In the genomic region with DNA sequence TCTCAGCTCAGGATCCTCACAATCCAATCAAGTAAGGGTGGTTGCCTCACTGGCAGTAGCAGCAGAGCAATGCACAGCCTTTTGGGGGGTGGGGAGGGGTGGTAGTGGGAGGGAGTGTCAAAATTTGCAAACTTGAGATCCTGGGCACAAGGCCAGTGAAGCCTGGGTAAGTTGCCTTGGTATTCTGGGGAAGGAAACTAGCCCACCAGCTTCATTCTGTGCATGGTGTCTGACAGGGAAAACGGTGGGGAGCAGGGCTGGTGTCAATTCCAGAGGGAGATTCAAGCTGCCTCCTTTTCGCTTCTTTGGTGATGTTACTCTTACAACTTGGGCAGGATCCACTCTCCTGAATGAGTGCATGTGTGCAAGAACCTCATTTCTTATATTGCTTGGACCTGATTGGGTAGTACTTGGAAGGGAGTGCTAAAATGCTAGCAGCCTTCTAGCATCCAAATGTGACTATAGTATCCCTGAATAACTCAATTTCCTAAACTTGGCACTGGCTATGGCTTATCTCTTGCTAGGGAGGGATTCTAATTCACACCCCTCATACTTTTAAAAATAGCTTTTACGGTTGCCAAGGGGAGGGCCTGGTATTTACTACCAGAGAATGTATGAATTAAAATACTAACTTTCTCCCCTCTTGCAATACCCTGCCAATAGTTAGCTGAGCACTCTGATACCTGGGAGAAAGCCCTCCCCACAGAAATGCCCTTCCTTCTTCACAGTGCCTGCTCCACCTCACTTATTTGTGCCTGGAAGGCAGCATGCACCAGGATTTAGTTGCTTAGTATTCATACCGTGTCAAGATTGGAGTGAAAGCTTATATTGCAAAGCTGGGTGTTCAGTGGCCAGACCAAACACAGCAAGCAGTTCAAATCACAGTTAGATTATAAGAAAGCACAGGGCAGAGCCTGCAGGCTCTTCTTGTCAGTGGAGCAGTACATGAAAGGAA, we compare ENCODE assay signal across 8 mouse cellular contexts. TPM values are rescaled to one million over a fixed set of nuclear protein-coding genes. Genes with fewer than 3 reads are reported as not detected.
A peak's percentile ranks its signal among the peaks of the same experiment; 100 is the strongest.
DNase-seq lines count a peak whose midpoint lies in the region; ATAC-seq and TF ChIP-seq lines count a peak whose summit lies in the region.

No protein-coding gene starts in this region.

- TF ChIP-seq EP300 in lung, postnatal 0 days (IDR thresholded peaks at IDR 0.05), result no peak

- no peaks in the 10 kb centered on the region for H3K27me3 ChIP-seq in lung, postnatal 0 days (replicated peaks; ENCODE audit: insufficient read depth, low read length)
- H3K27me3 ChIP-seq in heart, embryonic 14.5 days (ENCODE audit: control insufficient read depth, insufficient read depth, low read length), result no peaks in the 10 kb centered on the region
- no peaks in the 10 kb centered on the region for H3K27me3 ChIP-seq in thymus, adult 2 months (ENCODE audit: control insufficient read depth, insufficient read depth, low read length)

- H3K4me1 ChIP-seq in lung, postnatal 0 days (ENCODE audit: insufficient read depth, low read depth, low read length), result peaks cover 24% of the 10 kb centered on the region
- H3K4me1 ChIP-seq in heart, embryonic 14.5 days (ENCODE audit: control insufficient read depth in 2 of 2, insufficient read depth in 2 of 2, low read length in 2 of 2), result peaks cover 24 to 56% of the 10 kb centered on the region in 2 experiments
- H3K4me1 ChIP-seq in thymus, adult 2 months (replicated peaks; ENCODE audit: control insufficient read depth, insufficient read depth, low read length), result peaks cover 7% of the 10 kb centered on the region; the same call in 1 of the 2 replicates

- H3K9ac ChIP-seq in lung, postnatal 0 days (replicated peaks; ENCODE audit: low read depth), result no peak overlapping the region
- peak overlapping the region; percentile 54; the same call in 1 of the 2 replicates for H3K9ac ChIP-seq in heart, embryonic 14.5 days (ENCODE audit: low read length)

- TF ChIP-seq CTCF in lung, postnatal 0 days (IDR thresholded peaks at IDR 0.05), result no peak
- no peak for TF ChIP-seq CTCF in thymus, adult 2 months (IDR thresholded peaks at IDR 0.05; ENCODE audit: borderline replicate concordance, control insufficient read depth, extremely low read depth, insufficient read depth, low read length, poor library complexity)

- peak; percentile 36 for DNase-seq in lung, postnatal 0 days (ENCODE audit: low spot score)
- DNase-seq in lung, adult 18-20 months, result no peak
- peak; percentile 42 to 91 for DNase-seq in left cerebral cortex, postnatal 25 days (ENCODE audit: low spot score in 2 of 2)
- DNase-seq in right cerebral cortex, postnatal 25 days, result peak; percentile 39
- no peak for DNase-seq in thymus, adult 2 months
- no peak for DNase-seq in gastrocnemius, adult 8-10 months (ENCODE audit: low spot score in 2 of 2)
- DNase-seq in cerebellum, adult 9-10 months, result no peak

- no peaks in the 10 kb centered on the region for H3K9me3 ChIP-seq in lung, postnatal 0 days (ENCODE audit: low read length)
- H3K9me3 ChIP-seq in heart, embryonic 14.5 days (ENCODE audit: control insufficient read depth, low read length), result no peaks in the 10 kb centered on the region

- intact Hi-C loops in left cerebral cortex, postnatal 25 days (cut with DNase I), result no loop called here

- H3K27ac ChIP-seq in lung, postnatal 0 days (ENCODE audit: low read length), result no peak overlapping the region
- peak overlapping the region; percentile 81 to 87 for H3K27ac ChIP-seq in heart, embryonic 14.5 days (replicated peaks in 1 of 2; ENCODE audit: control insufficient read depth in 1 of 2, insufficient read depth in 1 of 2, low read depth in 2 of 2, low read length in 2 of 2)
- H3K27ac ChIP-seq in thymus, adult 2 months (ENCODE audit: control insufficient read depth, insufficient read depth, low read length), result no peak overlapping the region

- 25% methylated on average over 4 of the region's 4 CpGs for WGBS in lung, postnatal 0 days
- WGBS in heart, embryonic 14.5 days, result 16% methylated on average over 4 of the region's 4 CpGs
- 89% methylated on average over 4 of the region's 4 CpGs for WGBS in thymus, adult 2 months

- peak; percentile 9; the same call in 1 of the 2 replicates for ATAC-seq in lung, postnatal 0 days
- peak; percentile 44 for ATAC-seq in heart, embryonic 14.5 days (ENCODE audit: insufficient number of reproducible peaks, insufficient read depth, low FRiP score, low read depth)

- H3K4me3 ChIP-seq in lung, postnatal 0 days (ENCODE audit: low read depth, low read length), result no peak overlapping the region
- H3K4me3 ChIP-seq in heart, embryonic 14.5 days (ENCODE audit: control insufficient read depth in 1 of 2, insufficient read depth in 1 of 2, low read depth in 1 of 2, low read length in 2 of 2), result no peak overlapping the region
- no peak overlapping the region for H3K4me3 ChIP-seq in thymus, adult 2 months (ENCODE audit: control insufficient read depth, insufficient read depth, low read length)

- TF ChIP-seq POLR2A in thymus, adult 2 months (IDR thresholded peaks at IDR 0.05; ENCODE audit: control insufficient read depth, extremely low read depth, insufficient read depth, low read length, poor library complexity), result no peak

- no peak overlapping the region for H3K4me2 ChIP-seq in lung, postnatal 0 days (replicated peaks; ENCODE audit: low read depth, low read length)
- H3K4me2 ChIP-seq in heart, embryonic 14.5 days (ENCODE audit: low read length), result peak overlapping the region; percentile 44

- no peaks in the 10 kb centered on the region for H3K36me3 ChIP-seq in lung, postnatal 0 days (ENCODE audit: insufficient read depth, low read length)
- H3K36me3 ChIP-seq in heart, embryonic 14.5 days (ENCODE audit: control insufficient read depth, insufficient read depth, low read length), result peaks cover 32% of the 10 kb centered on the region
- no peaks in the 10 kb centered on the region for H3K36me3 ChIP-seq in thymus, adult 2 months (ENCODE audit: control insufficient read depth, insufficient read depth, low read length)

RNA-seq across cellular contexts. Expression of a gene that starts 57.6 kb away (rescaled TPM):
- 158 and 187 TPM in 2 replicates for polyA plus RNA-seq in lung, postnatal 0 days (2015; fragmentation: Nextera tagmentation; extraction: Ambion mirVana)
- 126 and 127 TPM in 2 replicates for polyA plus RNA-seq in heart, embryonic 14.5 days (2014; fragmentation: Nextera tagmentation; extraction: Ambion mirVana)
- total RNA-seq in left cerebral cortex, postnatal 25 days (2021), result 10 to 100 TPM; 24.6 to 29.6 TPM
- 18.4 and 18.9 TPM in 2 replicates for polyA plus RNA-seq in thymus, adult 2 months (2012; rRNA removed)
- total RNA-seq in gastrocnemius, adult 8-10 months (2022), result 10 to 100 TPM; 15.6 to 29.7 (median 19.0) TPM

Comparison
In these comparisons a context has a peak if more than half of its experiments do, and no peak if none do; other contexts are left out.
1. DNase-seq: peak in lung, postnatal 0 days (single experiment), left cerebral cortex, postnatal 25 days (2 of 2) and right cerebral cortex, postnatal 25 days (single experiment); none in lung, adult 18-20 months (0 of 2), thymus, adult 2 months (single experiment), gastrocnemius, adult 8-10 months (0 of 2) and cerebellum, adult 9-10 months (single experiment).
2. H3K27ac ChIP-seq: peak in heart, embryonic 14.5 days (2 of 2); none in lung, postnatal 0 days (single experiment) and thymus, adult 2 months (single experiment).